ENCODE assay signal across 14 mouse cellular contexts in the genomic region with DNA sequence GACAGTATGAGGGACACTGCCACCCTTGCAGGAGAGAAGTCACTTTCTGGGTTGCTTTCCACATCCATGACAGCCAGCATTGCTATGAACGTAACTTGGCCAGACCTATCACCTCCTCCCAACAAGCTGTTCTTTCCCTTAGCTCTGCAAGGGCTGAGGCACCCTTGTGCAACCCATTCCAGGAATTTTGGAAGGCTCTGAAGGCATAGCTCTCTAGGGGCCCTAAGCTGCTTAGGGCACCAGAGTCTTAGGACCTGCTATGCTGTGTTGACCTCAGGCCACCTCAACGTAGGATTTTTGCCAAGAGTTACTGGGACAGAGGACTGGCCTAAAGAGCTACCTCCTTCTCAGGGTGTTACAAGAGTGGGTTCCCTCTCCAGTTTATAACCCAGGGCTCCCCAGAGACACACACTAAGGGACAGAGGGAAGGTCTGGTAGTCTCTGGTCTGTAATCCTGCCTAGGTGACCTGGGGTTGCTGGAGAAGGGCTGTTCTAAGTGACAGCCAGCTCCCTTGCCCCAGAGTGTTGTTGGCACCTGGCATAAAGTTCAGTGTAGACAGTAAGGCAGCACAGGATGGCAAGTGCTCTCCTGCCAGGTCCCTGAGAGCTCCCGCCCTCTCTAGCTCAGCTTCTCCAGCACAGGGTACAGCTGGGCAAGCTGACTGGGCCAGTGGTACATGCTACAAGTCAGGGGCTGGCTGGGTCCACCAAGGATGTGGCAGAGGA.
DNase-seq lines count a peak whose midpoint lies in the region; ATAC-seq and TF ChIP-seq lines count a peak whose summit lies in the region.
"Had no signal": no experiment of that assay in that cellular context is flagged by ENCODE, and none has a peak within 500 bp of the region (broad histone marks: within the 10 kb centered on the region; RNA-seq: fewer than 3 reads in every experiment).

No protein-coding gene starts in this region.

- peaks cover 19% of the 10 kb centered on the region; the same call in 1 of the 2 replicates for H3K36me3 ChIP-seq in hindbrain, postnatal 0 days (ENCODE audit: insufficient read depth, low read length)
- H3K36me3 ChIP-seq in hindbrain, embryonic 14.5 days (replicated peaks; ENCODE audit: control insufficient read depth, insufficient read depth) = peaks cover 27% of the 10 kb centered on the region

- ATAC-seq in frontal cortex, adult (ENCODE audit: low TSS enrichment) = peak; percentile 32; the same call in 1 of the 2 replicates
- ATAC-seq in hindbrain, postnatal 0 days = no peak
- no peak for ATAC-seq in hindbrain, embryonic 14.5 days (ENCODE audit: low FRiP score)

- H3K9ac ChIP-seq in hindbrain, postnatal 0 days (replicated peaks; ENCODE audit: low read length) = no peak overlapping the region
- H3K9ac ChIP-seq in hindbrain, embryonic 14.5 days = no peak overlapping the region
- H3K9ac ChIP-seq: midbrain, embryonic 12.5 days had no signal

- H3K4me2 ChIP-seq in hindbrain, postnatal 0 days (ENCODE audit: low read depth, low read length) = no peak overlapping the region
- no peak overlapping the region for H3K4me2 ChIP-seq in hindbrain, embryonic 14.5 days (replicated peaks)
- H3K4me2 ChIP-seq: liver, embryonic 11.5 days; midbrain, embryonic 12.5 days had no signal

- H3K27me3 ChIP-seq in hindbrain, postnatal 0 days (ENCODE audit: insufficient read depth, low read length) = no peaks in the 10 kb centered on the region
- no peaks in the 10 kb centered on the region for H3K27me3 ChIP-seq in hindbrain, embryonic 14.5 days (ENCODE audit: control insufficient read depth, insufficient read depth, low read length)

- no peak for DNase-seq in frontal cortex, postnatal 25 days (ENCODE audit: low spot score in 2 of 2)
- no peak for DNase-seq in hindbrain, postnatal 0 days (ENCODE audit: low spot score)
- DNase-seq in hindbrain, embryonic 14.5 days (ENCODE audit: low spot score) = no peak
- peak; percentile 46 for DNase-seq in right cerebral cortex, adult 18-20 months
- no peak for DNase-seq in right cerebral cortex, postnatal 25 days
- DNase-seq in skeletal muscle tissue, adult 2 months (ENCODE audit: low read depth, low spot score) = peak; percentile 66
- DNase-seq in layer of hippocampus, postnatal 14 days (ENCODE audit: low spot score in 2 of 2) = no peak
- DNase-seq: cerebellum, adult 2 months; kidney, postnatal 36 days; thymus, adult 2 months had no signal

- peak overlapping the region; percentile 20; the same call in 1 of the 2 replicates for H3K27ac ChIP-seq in hindbrain, postnatal 0 days
- H3K27ac ChIP-seq in hindbrain, embryonic 14.5 days = no peak overlapping the region
- H3K27ac ChIP-seq: midbrain, embryonic 12.5 days had no signal

- WGBS in hindbrain, postnatal 0 days = 78% methylated on average over 3 of the region's 3 CpGs
- 93% methylated on average over 3 of the region's 3 CpGs for WGBS in hindbrain, embryonic 14.5 days

- no peaks in the 10 kb centered on the region for H3K9me3 ChIP-seq in hindbrain, postnatal 0 days (ENCODE audit: low read length)
- no peaks in the 10 kb centered on the region for H3K9me3 ChIP-seq in hindbrain, embryonic 14.5 days (ENCODE audit: control insufficient read depth, low read length)
- H3K9me3 ChIP-seq: G1E; midbrain, embryonic 12.5 days had no signal

- no peak overlapping the region for H3K4me3 ChIP-seq in hindbrain, postnatal 0 days (ENCODE audit: low read length)
- H3K4me3 ChIP-seq in hindbrain, embryonic 14.5 days (replicated peaks; ENCODE audit: low read length) = no peak overlapping the region
- H3K4me3 ChIP-seq: midbrain, embryonic 12.5 days had no signal

- H3K4me1 ChIP-seq in hindbrain, postnatal 0 days (ENCODE audit: insufficient read depth, low read length) = peaks cover 6% of the 10 kb centered on the region; the same call in 1 of the 2 replicates
- H3K4me1 ChIP-seq in hindbrain, embryonic 14.5 days (replicated peaks; ENCODE audit: control insufficient read depth, insufficient read depth, low read length) = peaks cover 12% of the 10 kb centered on the region; the same call in 1 of the 2 replicates

- TF ChIP-seq CTCF in hindbrain, postnatal 0 days (IDR thresholded peaks at IDR 0.05; ENCODE audit: low read depth) = no peak

Comparison
In these comparisons a context has a peak if more than half of its experiments do, and no peak if none do; other contexts are left out.
1. DNase-seq: peak in right cerebral cortex, adult 18-20 months (single experiment) and skeletal muscle tissue, adult 2 months (single experiment); none in frontal cortex, postnatal 25 days (0 of 2), hindbrain, postnatal 0 days (single experiment), hindbrain, embryonic 14.5 days (single experiment), right cerebral cortex, postnatal 25 days (single experiment) and layer of hippocampus, postnatal 14 days (0 of 2).